Mouse (Mus musculus): ENCODE measurements at regions not wholly inside any gene's neighbourhood (a gene's known extent, or its start where the extent isn't known, plus 50 kb on each side); places are given as distances from the start of the nearest gene placed in this dataset.

- no peak for ATAC-seq (replicated peaks; ENCODE audit: insufficient number of reproducible peaks, low FRiP score, low TSS enrichment, poor library complexity, severe bottlenecking)
These were observed 246.2 kb upstream of the Eef2kmt start for GRCm38 (mm10) chr16:5501961-5502360.

- ATAC-seq (replicated peaks; ENCODE audit: insufficient number of reproducible peaks, low FRiP score, low TSS enrichment, poor library complexity, severe bottlenecking) = no peak
These were observed 240.4 kb upstream of the Eef2kmt start for GRCm38 (mm10) chr16:5496051-5496685.

DNA sequence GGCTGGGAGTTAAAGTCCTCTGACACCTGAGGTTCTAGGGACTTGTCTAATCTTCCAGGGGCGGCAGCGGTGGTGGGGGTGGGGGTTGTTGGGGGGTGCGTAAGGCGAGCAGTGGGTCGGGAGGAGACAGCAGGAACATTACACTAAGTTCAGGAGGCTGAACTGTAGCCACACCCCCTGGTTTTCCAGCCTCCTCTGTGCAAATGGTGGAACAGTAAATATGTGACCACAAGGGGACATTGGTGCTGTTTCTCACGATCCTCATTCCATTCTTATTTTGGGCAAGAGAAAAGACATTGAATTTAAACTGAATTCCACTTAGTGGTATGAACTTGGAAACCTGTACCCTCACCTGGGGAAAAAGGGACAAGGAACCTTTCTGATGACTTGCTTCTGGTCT is 237.6 kb upstream of the Eef2kmt start:
- no peak for ATAC-seq (replicated peaks; ENCODE audit: insufficient number of reproducible peaks, low FRiP score, low TSS enrichment, poor library complexity, severe bottlenecking)

GRCm38 (mm10) chr16:5487259-5487658 is 231.5 kb upstream of the Eef2kmt start:
- ATAC-seq (replicated peaks; ENCODE audit: insufficient number of reproducible peaks, low FRiP score, low TSS enrichment, poor library complexity, severe bottlenecking) = no peak

- ATAC-seq (replicated peaks; ENCODE audit: insufficient number of reproducible peaks, low FRiP score, low TSS enrichment, poor library complexity, severe bottlenecking) = no peak
These were observed 227.6 kb upstream of the Eef2kmt start for GRCm38 (mm10) chr16:5483337-5483736.

- ATAC-seq (replicated peaks; ENCODE audit: insufficient number of reproducible peaks, low FRiP score, low TSS enrichment, poor library complexity, severe bottlenecking) = no peak
These were observed 224.4 kb upstream of the Eef2kmt start for GRCm38 (mm10) chr16:5480148-5480547.

DNA sequence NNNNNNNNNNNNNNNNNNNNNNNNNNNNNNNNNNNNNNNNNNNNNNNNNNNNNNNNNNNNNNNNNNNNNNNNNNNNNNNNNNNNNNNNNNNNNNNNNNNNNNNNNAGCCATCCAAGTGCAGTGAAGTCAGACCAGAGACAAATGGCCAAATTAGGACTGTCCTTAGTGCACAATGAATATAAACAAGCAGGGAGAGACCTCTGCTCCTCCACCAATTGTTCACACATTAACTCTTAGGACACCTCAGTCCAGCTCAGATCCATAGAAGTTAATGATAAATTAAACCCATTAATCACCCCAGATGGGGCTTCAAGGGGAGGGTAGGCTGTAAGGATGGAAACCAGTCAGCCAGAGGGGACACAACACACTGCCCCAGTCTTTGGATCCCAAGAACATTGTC is 223.2 kb upstream of the Eef2kmt start:
- ATAC-seq (replicated peaks; ENCODE audit: insufficient number of reproducible peaks, low FRiP score, low TSS enrichment, poor library complexity, severe bottlenecking) = no peak

GRCm38 (mm10) chr16:5471321-5471720 is 215.5 kb upstream of the Eef2kmt start:
- ATAC-seq (replicated peaks; ENCODE audit: insufficient number of reproducible peaks, low FRiP score, low TSS enrichment, poor library complexity, severe bottlenecking) = no peak

- ATAC-seq (replicated peaks; ENCODE audit: insufficient number of reproducible peaks, low FRiP score, low TSS enrichment, poor library complexity, severe bottlenecking) = 0 out of 2 replicates have a peak, but pooled peaks have one; percentile 33
These were observed 211.8 kb upstream of the Eef2kmt start for GRCm38 (mm10) chr16:5467587-5467986.

GRCm38 (mm10) chr16:5466760-5467159 is 211.0 kb upstream of the Eef2kmt start:
- ATAC-seq (replicated peaks; ENCODE audit: insufficient number of reproducible peaks, low FRiP score, low TSS enrichment, poor library complexity, severe bottlenecking) = no peak

DNA sequence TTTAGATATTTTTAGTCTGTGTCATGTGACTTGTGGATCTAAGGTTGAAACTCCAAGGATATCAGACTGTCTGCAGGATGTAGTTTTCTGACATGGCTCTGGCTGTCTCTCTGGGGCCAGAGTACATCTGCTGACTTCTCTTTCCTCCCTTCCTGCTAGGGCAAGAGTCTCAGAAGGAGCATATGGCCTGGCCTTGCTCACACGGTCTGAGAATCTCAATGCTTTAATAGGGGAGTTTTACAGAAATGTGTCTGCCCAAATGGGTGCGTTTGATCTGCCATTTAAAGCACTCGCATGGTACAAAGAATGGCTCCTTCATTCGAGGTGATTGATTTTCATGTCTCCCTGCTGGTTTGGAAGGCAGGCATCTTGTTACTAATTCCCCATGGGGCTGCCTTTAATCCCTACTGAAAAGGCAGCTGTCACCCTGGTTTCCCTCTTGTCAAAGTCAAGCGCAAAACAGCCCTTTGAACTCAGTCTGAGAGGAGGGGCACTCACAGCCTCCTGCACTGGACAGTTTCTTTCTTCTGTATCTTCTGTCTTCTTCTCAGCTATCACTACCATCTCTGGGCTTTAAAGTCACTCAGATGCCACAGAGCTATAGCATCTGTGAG is 199.7 kb upstream of the Eef2kmt start:
- no peak for ATAC-seq (replicated peaks; ENCODE audit: insufficient number of reproducible peaks, low FRiP score, low TSS enrichment, poor library complexity, severe bottlenecking)

GRCm38 (mm10) chr16:5454243-5454642 is 198.5 kb upstream of the Eef2kmt start:
- no peak for ATAC-seq (replicated peaks; ENCODE audit: insufficient number of reproducible peaks, low FRiP score, low TSS enrichment, poor library complexity, severe bottlenecking)

DNA sequence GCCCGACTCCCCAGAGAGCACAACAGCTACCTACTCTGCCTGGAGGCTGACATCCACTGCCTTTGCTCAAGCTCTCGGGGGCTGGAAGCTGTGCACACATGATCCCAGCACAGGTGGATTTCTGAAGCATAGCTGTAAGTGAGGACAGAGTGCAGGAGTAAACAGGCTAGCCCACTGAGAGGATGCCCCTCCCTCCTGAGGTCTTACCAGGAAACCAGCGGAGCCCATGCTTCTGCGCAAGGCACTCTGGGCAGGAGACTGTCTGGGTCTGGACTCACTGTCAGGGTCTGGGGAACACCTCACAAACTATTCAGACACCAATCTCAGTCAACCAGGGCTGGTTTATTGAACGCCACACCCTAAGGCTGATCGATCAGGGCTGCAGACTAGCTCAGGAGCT is 197.2 kb upstream of the Eef2kmt start:
- ATAC-seq (replicated peaks; ENCODE audit: insufficient number of reproducible peaks, low FRiP score, low TSS enrichment, poor library complexity, severe bottlenecking) = no peak

- 0 out of 2 replicates have a peak, but pooled peaks have one; percentile 60 for ATAC-seq (replicated peaks; ENCODE audit: insufficient number of reproducible peaks, low FRiP score, low TSS enrichment, poor library complexity, severe bottlenecking)
These were observed 190.0 kb upstream of the Eef2kmt start for GRCm38 (mm10) chr16:5445776-5446175.

DNA sequence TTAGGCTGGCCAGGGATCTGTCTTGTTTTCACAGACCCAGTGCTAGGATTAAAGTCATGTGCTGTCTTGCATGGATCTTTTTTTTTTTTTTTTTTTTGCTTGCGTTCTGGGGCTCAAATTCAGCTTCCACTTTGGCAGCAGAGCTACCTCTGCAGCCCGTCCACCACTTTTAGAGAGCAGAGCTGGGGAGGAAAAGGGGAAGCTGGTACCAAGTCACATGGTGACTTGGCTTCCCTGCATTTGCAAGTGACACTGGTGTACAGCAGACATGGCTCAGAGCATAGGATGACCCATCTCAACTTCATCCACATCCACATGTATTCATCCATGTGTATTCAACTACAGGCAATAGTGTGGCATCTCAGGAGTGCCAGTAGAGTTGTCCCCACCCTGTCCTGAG is 189.0 kb upstream of the Eef2kmt start:
- ATAC-seq (replicated peaks; ENCODE audit: insufficient number of reproducible peaks, low FRiP score, low TSS enrichment, poor library complexity, severe bottlenecking) = peak; percentile 75

- no peak for ATAC-seq (replicated peaks; ENCODE audit: insufficient number of reproducible peaks, low FRiP score, low TSS enrichment, poor library complexity, severe bottlenecking)
These were observed 183.9 kb upstream of the Eef2kmt start for GRCm38 (mm10) chr16:5439717-5440116.

GRCm38 (mm10) chr16:5438405-5438804 is 182.6 kb upstream of the Eef2kmt start:
- no peak for ATAC-seq (replicated peaks; ENCODE audit: insufficient number of reproducible peaks, low FRiP score, low TSS enrichment, poor library complexity, severe bottlenecking)

- ATAC-seq (replicated peaks; ENCODE audit: insufficient number of reproducible peaks, low FRiP score, low TSS enrichment, poor library complexity, severe bottlenecking) = peak; percentile 67
These were observed 175.9 kb upstream of the Eef2kmt start for GRCm38 (mm10) chr16:5431689-5432088.

GRCm38 (mm10) chr16:5431111-5431510 is 175.3 kb upstream of the Eef2kmt start:
- ATAC-seq (replicated peaks; ENCODE audit: insufficient number of reproducible peaks, low FRiP score, low TSS enrichment, poor library complexity, severe bottlenecking) = no peak

DNA sequence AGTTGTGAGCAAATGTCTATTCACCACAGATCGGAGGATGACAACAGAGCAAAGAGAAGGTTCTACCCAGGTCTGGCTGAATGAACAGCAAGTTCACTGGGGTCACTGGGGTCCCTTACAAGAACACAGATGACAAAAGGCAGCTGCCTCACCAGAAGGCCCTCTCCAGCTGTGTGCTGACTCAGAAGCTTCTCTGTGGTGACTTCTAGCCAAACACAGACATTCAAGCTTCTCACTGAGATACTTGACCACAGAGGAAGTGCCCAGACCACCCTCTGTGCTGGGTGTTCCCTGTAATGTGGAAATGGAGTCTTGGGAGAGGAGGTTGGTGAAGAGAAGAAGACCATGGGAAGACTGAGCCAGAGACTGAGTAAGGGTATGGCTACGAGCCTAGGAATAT is 173.7 kb upstream of the Eef2kmt start:
- ATAC-seq (replicated peaks; ENCODE audit: insufficient number of reproducible peaks, low FRiP score, low TSS enrichment, poor library complexity, severe bottlenecking) = no peak

- ATAC-seq (replicated peaks; ENCODE audit: insufficient number of reproducible peaks, low FRiP score, low TSS enrichment, poor library complexity, severe bottlenecking) = no peak
These were observed 170.1 kb upstream of the Eef2kmt start for GRCm38 (mm10) chr16:5425908-5426307.
